ENCODE assay signal across 11 mouse cellular contexts in the genomic region with DNA sequence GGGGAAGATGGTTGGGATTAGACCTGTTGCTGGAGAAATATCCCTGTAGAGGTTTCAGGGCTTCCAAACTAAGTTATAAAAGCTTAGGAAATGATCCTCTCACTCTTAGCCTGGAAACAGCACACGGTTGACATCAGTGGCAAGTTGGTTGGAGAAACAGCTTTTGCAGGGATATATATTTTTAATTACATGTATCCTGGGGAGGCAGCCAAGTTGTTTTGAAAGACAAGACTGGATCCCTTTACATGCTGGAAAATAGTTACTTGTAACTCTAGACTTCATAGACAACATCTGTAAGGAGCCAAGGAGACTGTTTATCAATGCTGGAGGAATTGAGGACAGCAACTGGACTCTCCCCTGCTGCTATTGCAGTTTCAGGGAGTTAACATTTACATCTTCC. TPM values are rescaled to one million over a fixed set of nuclear protein-coding genes. Genes with fewer than 3 reads are reported as not detected.
DNase-seq lines count a peak whose midpoint lies in the region; ATAC-seq lines count a peak whose summit lies in the region.
"Had no signal": no experiment of that assay in that cellular context is flagged by ENCODE, and none has a peak within 500 bp of the region (broad histone marks: within the 10 kb centered on the region; RNA-seq: fewer than 3 reads in every experiment).

No protein-coding gene starts in this region.

- WGBS in kidney, embryonic 16.5 days = 0% methylated on average over 1 of the region's 1 CpGs
- WGBS in embryonic facial prominence, embryonic 12.5 days = 34% methylated on average over 1 of the region's 1 CpGs
- 50% methylated on average over 1 of the region's 1 CpGs for WGBS in hindbrain, embryonic 12.5 days
- 29% methylated on average over 1 of the region's 1 CpGs for WGBS in liver, embryonic 15.5 days (ENCODE audit: insufficient replicate concordance)

- no peak for DNase-seq in kidney, postnatal 25 days
- DNase-seq in testis, postnatal 14 days (ENCODE audit: low spot score) = no peak
- DNase-seq in cerebellum, postnatal 10 days = no peak
- DNase-seq in urinary bladder, postnatal 10 days (ENCODE audit: low spot score) = no peak
- DNase-seq: thymus, postnatal 4 days had no signal

- peak overlapping the region; percentile 72 for H3K9ac ChIP-seq in kidney, embryonic 16.5 days (replicated peaks; ENCODE audit: low read length)
- peak overlapping the region; percentile 7; the same call in 1 of the 2 replicates for H3K9ac ChIP-seq in embryonic facial prominence, embryonic 12.5 days
- H3K9ac ChIP-seq in hindbrain, embryonic 12.5 days = no peak overlapping the region
- no peak overlapping the region for H3K9ac ChIP-seq in liver, embryonic 15.5 days
- H3K9ac ChIP-seq: forebrain, embryonic 15.5 days had no signal

- no peak for ATAC-seq in kidney, embryonic 16.5 days (ENCODE audit: low FRiP score, low TSS enrichment)
- no peak for ATAC-seq in embryonic facial prominence, embryonic 12.5 days (ENCODE audit: insufficient number of reproducible peaks, insufficient read depth, low FRiP score, low TSS enrichment)
- no peak for ATAC-seq in hindbrain, embryonic 12.5 days (ENCODE audit: low FRiP score)
- ATAC-seq in liver, embryonic 15.5 days (ENCODE audit: insufficient read depth) = no peak
- ATAC-seq: forebrain, embryonic 15.5 days; midbrain, embryonic 16.5 days had no signal

- H3K4me3 ChIP-seq in kidney, embryonic 16.5 days (ENCODE audit: low read length) = peak overlapping the region; percentile 99
- H3K4me3 ChIP-seq in embryonic facial prominence, embryonic 12.5 days = peak overlapping the region; percentile 28
- H3K4me3 ChIP-seq in hindbrain, embryonic 12.5 days = no peak overlapping the region
- 0 out of 2 replicates have a peak overlapping the region, but pooled peaks have one; percentile 10 for H3K4me3 ChIP-seq in liver, embryonic 15.5 days (replicated peaks)

- peaks cover 62% of the 10 kb centered on the region for H3K4me1 ChIP-seq in kidney, embryonic 16.5 days (ENCODE audit: insufficient read depth, low read length)
- peaks cover 32% of the 10 kb centered on the region; the same call in 1 of the 2 replicates for H3K4me1 ChIP-seq in embryonic facial prominence, embryonic 12.5 days
- H3K4me1 ChIP-seq in hindbrain, embryonic 12.5 days = peaks cover 9% of the 10 kb centered on the region; the same call in 1 of the 2 replicates
- H3K4me1 ChIP-seq in liver, embryonic 15.5 days (replicated peaks) = peaks cover 33% of the 10 kb centered on the region

- peak overlapping the region; percentile 77 for H3K27ac ChIP-seq in kidney, embryonic 16.5 days (ENCODE audit: low read length)
- H3K27ac ChIP-seq in embryonic facial prominence, embryonic 12.5 days = no peak overlapping the region
- H3K27ac ChIP-seq in hindbrain, embryonic 12.5 days = no peak overlapping the region
- H3K27ac ChIP-seq in liver, embryonic 15.5 days (replicated peaks) = no peak overlapping the region
- H3K27ac ChIP-seq: forebrain, embryonic 15.5 days had no signal

- H3K4me2 ChIP-seq in kidney, embryonic 16.5 days (replicated peaks; ENCODE audit: low read depth, low read length) = peak overlapping the region; percentile 76
- peak overlapping the region; percentile 40 for H3K4me2 ChIP-seq in embryonic facial prominence, embryonic 12.5 days (replicated peaks)
- peak overlapping the region; percentile 19; the same call in 1 of the 2 replicates for H3K4me2 ChIP-seq in hindbrain, embryonic 12.5 days (replicated peaks)
- peak overlapping the region; percentile 41 for H3K4me2 ChIP-seq in liver, embryonic 15.5 days

- H3K9me3 ChIP-seq in kidney, embryonic 16.5 days (ENCODE audit: low read length) = no peaks in the 10 kb centered on the region
- H3K9me3 ChIP-seq in embryonic facial prominence, embryonic 12.5 days = no peaks in the 10 kb centered on the region
- no peaks in the 10 kb centered on the region for H3K9me3 ChIP-seq in hindbrain, embryonic 12.5 days (replicated peaks)
- H3K9me3 ChIP-seq in liver, embryonic 15.5 days (replicated peaks) = no peaks in the 10 kb centered on the region
- H3K9me3 ChIP-seq: forebrain, embryonic 15.5 days had no signal

- no peaks in the 10 kb centered on the region for H3K27me3 ChIP-seq in kidney, embryonic 16.5 days (ENCODE audit: insufficient read depth, low read length)
- no peaks in the 10 kb centered on the region for H3K27me3 ChIP-seq in embryonic facial prominence, embryonic 12.5 days
- peaks cover 11% of the 10 kb centered on the region for H3K27me3 ChIP-seq in hindbrain, embryonic 12.5 days
- H3K27me3 ChIP-seq in liver, embryonic 15.5 days = peaks cover 56% of the 10 kb centered on the region

- peaks cover 15% of the 10 kb centered on the region for H3K36me3 ChIP-seq in kidney, embryonic 16.5 days (ENCODE audit: insufficient read depth, low read length)
- H3K36me3 ChIP-seq in embryonic facial prominence, embryonic 12.5 days = peaks cover 21% of the 10 kb centered on the region
- H3K36me3 ChIP-seq in hindbrain, embryonic 12.5 days = 0 out of 2 replicates have a peak, but pooled peaks cover 4% of the 10 kb centered on the region
- 0 out of 2 replicates have a peak, but pooled peaks cover 7% of the 10 kb centered on the region for H3K36me3 ChIP-seq in liver, embryonic 15.5 days (replicated peaks)
- H3K36me3 ChIP-seq: forebrain, embryonic 15.5 days had no signal

RNA-seq across cellular contexts. Expression of a gene that starts 1.9 kb away (rescaled TPM):
- 28.1 and 31.0 TPM in 2 replicates for polyA plus RNA-seq in kidney, embryonic 16.5 days (2015; fragmentation: Nextera tagmentation; extraction: Ambion mirVana)
- polyA plus RNA-seq in embryonic facial prominence, embryonic 12.5 days (2016; fragmentation: Nextera tagmentation; extraction: Ambion mirVana) = 13.2 and 15.2 TPM in 2 replicates
- 4.6 and 5.9 TPM in 2 replicates for polyA plus RNA-seq in hindbrain, embryonic 12.5 days (2016; fragmentation: Nextera tagmentation; extraction: Ambion mirVana)
- 1.9 and 2.4 TPM in 2 replicates for polyA plus RNA-seq in liver, embryonic 15.5 days (2015; fragmentation: Nextera tagmentation; extraction: Ambion mirVana)

RNA-seq across cellular contexts. Expression of a gene that starts 2.0 kb away (rescaled TPM):
- polyA plus RNA-seq in kidney, embryonic 16.5 days (2015; fragmentation: Nextera tagmentation; extraction: Ambion mirVana) = 37.6 and 39.9 TPM in 2 replicates
- 22.7 and 23.0 TPM in 2 replicates for polyA plus RNA-seq in embryonic facial prominence, embryonic 12.5 days (2016; fragmentation: Nextera tagmentation; extraction: Ambion mirVana)
- polyA plus RNA-seq in hindbrain, embryonic 12.5 days (2016; fragmentation: Nextera tagmentation; extraction: Ambion mirVana) = 21.9 and 22.8 TPM in 2 replicates
- polyA plus RNA-seq in liver, embryonic 15.5 days (2015; fragmentation: Nextera tagmentation; extraction: Ambion mirVana) = 15.3 and 16.4 TPM in 2 replicates

Comparison
In these comparisons a context has a peak if more than half of its experiments do, and no peak if none do; other contexts are left out.
1. H3K4me2 ChIP-seq: peak in every context shown above with its lines; median percentile 76 in kidney, embryonic 16.5 days; 41 in liver, embryonic 15.5 days; 40 in embryonic facial prominence, embryonic 12.5 days; 19 in hindbrain, embryonic 12.5 days.
2. H3K9ac ChIP-seq: peak in kidney, embryonic 16.5 days (single experiment) and embryonic facial prominence, embryonic 12.5 days (single experiment); none in hindbrain, embryonic 12.5 days (single experiment) and liver, embryonic 15.5 days (single experiment).